Mouse (Mus musculus) spleen, adult 2 months (tissue): Measurements from ENCODE around the gene Hs1bp3. TPM values are rescaled to one million over a fixed set of nuclear protein-coding genes. Genes with fewer than 3 reads are reported as not detected.

ENCODE experiments used
- DNase-seq, 2 experiments: peaks; one replicate each; pipeline versions ENCODE4 v3.0.0 to v3.0.0-alpha.2; 2012 to 2021; ENCODE audit warnings: low spot score in 2 of 2, low read depth in 1 of 2
- H3K27ac ChIP-seq: fragments of 200-500 bp; 2 replicates; pipeline ENCODE4 v1.5.1; 2012; ENCODE audit warnings: low read length, inconsistent platforms; ENCODE audit not compliant: insufficient read depth
- H3K27me3 ChIP-seq: fragments of 200-500 bp; 2 replicates; pipeline ENCODE4 v1.6.1; 2012; ENCODE audit warnings: mild to moderate bottlenecking, moderate library complexity, low read length, inconsistent platforms; ENCODE audit not compliant: control insufficient read depth, insufficient read depth
- H3K36me3 ChIP-seq: fragments of 200-500 bp; 2 replicates; pipeline ENCODE4 v1.6.1; 2012; ENCODE audit warnings: mild to moderate bottlenecking, low read length, inconsistent platforms; ENCODE audit not compliant: control insufficient read depth, insufficient read depth
- H3K4me1 ChIP-seq: fragments of 200-500 bp; 2 replicates; pipeline ENCODE4 v1.6.1; 2011; ENCODE audit warnings: inconsistent platforms; ENCODE audit not compliant: control insufficient read depth, insufficient read depth, insufficient read length
- H3K4me3 ChIP-seq: fragments of 200-500 bp; 2 replicates; pipeline ENCODE4 v1.5.1; 2011; ENCODE audit warnings: mild to moderate bottlenecking, inconsistent platforms; ENCODE audit not compliant: insufficient read depth, insufficient read length; ENCODE audit errors: extremely low read depth
- CTCF ChIP-seq: fragments of 200-500 bp; IDR thresholded peaks from 2 replicates; pipeline ENCODE4 v1.5.1; 2011; ENCODE audit warnings: mild to moderate bottlenecking, inconsistent platforms; ENCODE audit not compliant: insufficient read depth, insufficient read length, insufficient replicate concordance; ENCODE audit errors: extremely low read depth
- POLR2A ChIP-seq: fragments of 200-500 bp; IDR thresholded peaks from 2 replicates; pipeline ENCODE4 v1.6.1; 2011; ENCODE audit warnings: low read depth, low read length, inconsistent platforms
- WGBS: fragments of 180-500 bp; shearing (Covaris S2); methylation state at CpG from one replicate; pipeline ENCODE4 v1.1.7; 2018; 5-methylcytosine and 5-hydroxymethylcytosine counted together
- polyA plus RNA-seq: library from polyadenylated mRNA; depleted of rRNA; stranded (reverse); fragments of >200 nt; gene quantifications from 2 replicates; pipeline ENCODE4 v1.2.3, GENCODE M21; 2012

The Hs1bp3 gene
- polyA plus RNA-seq, 1 experiment, result 11.1 TPM

DNA sequence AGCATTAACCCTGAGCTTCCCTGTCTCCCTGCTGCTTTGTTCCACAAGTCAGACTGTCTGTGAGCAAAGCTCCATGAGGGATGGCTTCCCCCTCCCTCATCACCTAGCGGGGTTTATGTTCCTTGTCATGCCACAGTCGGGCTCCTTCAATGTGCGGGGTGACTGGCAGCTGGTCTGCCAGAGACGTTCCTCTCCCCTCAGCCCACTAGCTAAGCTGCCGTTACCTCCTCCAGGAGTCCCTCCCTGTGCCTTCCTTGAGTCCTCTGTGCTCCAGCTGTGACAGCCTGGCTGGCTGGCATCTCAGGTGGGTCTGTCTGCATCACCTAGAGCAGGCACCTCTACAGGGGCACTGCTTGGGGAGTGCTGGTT is 18.9 kb downstream of the Hs1bp3 start:
- H3K36me3 ChIP-seq, result 0 out of 2 replicates have a peak, but pooled peaks cover 1% of the 10 kb centered on the region
- TF ChIP-seq CTCF (no peak), POLR2A (no peak)
- DNase-seq, result no peak
- no peaks in the 10 kb centered on the region for H3K27me3 ChIP-seq
- no peaks in the 10 kb centered on the region for H3K4me1 ChIP-seq
- no peak overlapping the region for H3K4me3 ChIP-seq
- WGBS, result 81% methylated on average over 5 of the region's 5 CpGs
- H3K27ac ChIP-seq, result no peak overlapping the region

DNA sequence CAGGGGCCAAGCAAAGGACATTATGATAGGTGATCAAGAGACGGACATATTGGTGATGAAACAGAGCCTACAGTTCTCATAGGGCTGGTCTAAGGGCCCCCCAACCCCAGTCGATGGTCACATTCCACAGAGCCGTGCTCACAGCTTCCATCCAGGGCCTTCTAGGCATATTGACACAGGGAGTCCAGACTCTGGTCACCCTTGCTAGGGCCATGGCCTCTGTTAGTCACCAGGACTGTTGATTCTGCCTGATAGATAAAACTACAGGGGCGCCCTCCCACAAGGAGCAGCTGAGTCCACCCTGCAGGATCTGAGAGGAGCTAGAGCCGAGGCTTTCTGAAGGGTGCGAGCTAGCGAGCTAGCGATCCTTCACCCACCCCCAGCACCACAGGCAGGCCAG is 20.4 kb downstream of the Hs1bp3 start:
- Histone ChIP-seq H3K27me3 (no peaks in the 10 kb centered on the region), H3K36me3 (peaks cover 6% of the 10 kb centered on the region), H3K4me1 (no peaks in the 10 kb centered on the region), H3K27ac (no peak overlapping the region), H3K4me3 (no peak overlapping the region)
- 94% methylated on average over 8 of the region's 8 CpGs for WGBS
- DNase-seq, result no peak
- TF ChIP-seq CTCF, result no peak

GRCm38 (mm10) chr12:8334261-8334660 is 21.0 kb downstream of the Hs1bp3 start:
- Histone ChIP-seq H3K27ac (no peak overlapping the region), H3K4me1 (no peaks in the 10 kb centered on the region), H3K36me3 (peaks cover 6% of the 10 kb centered on the region), H3K27me3 (no peaks in the 10 kb centered on the region), H3K4me3 (no peak overlapping the region)
- TF ChIP-seq POLR2A (no peak), CTCF (no peak)
- WGBS, result 95% methylated on average over 4 of the region's 4 CpGs
- DNase-seq, result no peak

- WGBS, result 69% methylated on average over 2 of the region's 2 CpGs
- H3K27me3 ChIP-seq, result no peaks in the 10 kb centered on the region
- H3K4me3 ChIP-seq, result no peak overlapping the region
- DNase-seq, result no peak
- no peak overlapping the region for H3K27ac ChIP-seq
- TF ChIP-seq CTCF (no peak), POLR2A (no peak)
- H3K36me3 ChIP-seq, result peaks cover 5% of the 10 kb centered on the region
- no peaks in the 10 kb centered on the region for H3K4me1 ChIP-seq
Observed at GRCm38 (mm10) chr12:8335503-8335902, 22.3 kb downstream of the Hs1bp3 start.

DNA sequence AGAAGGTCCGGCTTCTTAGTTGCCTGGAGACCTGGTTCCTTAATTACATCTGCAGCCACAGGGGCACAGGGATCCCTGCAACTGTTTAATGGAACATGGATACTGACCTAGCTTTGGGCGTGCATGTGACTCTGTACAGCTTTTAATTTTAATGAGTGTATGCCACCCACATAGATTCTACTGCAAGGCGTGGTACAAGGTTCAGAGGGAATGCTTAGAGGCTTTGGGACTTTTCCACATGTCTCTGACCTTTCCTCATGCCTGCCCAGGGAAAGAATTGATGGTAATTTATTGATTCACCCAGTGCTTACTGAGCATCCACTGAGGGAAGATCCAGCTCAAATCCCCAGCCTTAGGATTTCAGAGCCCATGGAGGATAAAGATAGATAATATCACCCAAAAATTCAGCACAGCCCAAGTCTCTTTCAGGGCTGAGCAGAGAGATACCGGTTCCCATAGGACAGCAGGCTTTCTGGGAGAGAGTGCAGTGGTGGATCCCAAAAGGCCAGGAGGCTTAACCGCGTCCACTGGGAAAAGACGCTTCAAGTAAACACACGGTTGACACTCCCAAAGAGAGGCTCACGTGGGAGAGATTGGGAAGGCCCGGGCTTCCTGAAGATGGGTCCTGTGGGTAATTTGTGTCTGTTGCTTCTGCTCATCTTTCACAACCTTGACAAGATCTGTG is 23.5 kb downstream of the Hs1bp3 start:
- no peak overlapping the region for H3K4me3 ChIP-seq
- no peak overlapping the region for H3K27ac ChIP-seq
- no peaks in the 10 kb centered on the region for H3K4me1 ChIP-seq
- H3K36me3 ChIP-seq, result peaks cover 5% of the 10 kb centered on the region
- no peaks in the 10 kb centered on the region for H3K27me3 ChIP-seq
- TF ChIP-seq CTCF, result no peak
- TF ChIP-seq POLR2A, result no peak
- no peak for DNase-seq
- 92% methylated on average over 10 of the region's 10 CpGs for WGBS

- Histone ChIP-seq H3K4me1 (no peaks in the 10 kb centered on the region), H3K4me3 (no peak overlapping the region), H3K27me3 (no peaks in the 10 kb centered on the region), H3K27ac (no peak overlapping the region), H3K36me3 (peaks cover 5% of the 10 kb centered on the region)
- no peak for DNase-seq
- TF ChIP-seq POLR2A (no peak), CTCF (no peak)
- 83% methylated on average over 12 of the region's 12 CpGs for WGBS
Observed at GRCm38 (mm10) chr12:8337286-8338060, 24.2 kb downstream of the Hs1bp3 start.

- peaks cover 5% of the 10 kb centered on the region for H3K36me3 ChIP-seq
- H3K27ac ChIP-seq, result no peak overlapping the region
- no peaks in the 10 kb centered on the region for H3K27me3 ChIP-seq
- no peaks in the 10 kb centered on the region for H3K4me1 ChIP-seq
- 80% methylated on average over 4 of the region's 4 CpGs for WGBS
- no peak overlapping the region for H3K4me3 ChIP-seq
- no peak for TF ChIP-seq CTCF
- TF ChIP-seq POLR2A, result no peak
- DNase-seq, result no peak
Observed at GRCm38 (mm10) chr12:8338491-8338890, 25.3 kb downstream of the Hs1bp3 start.
